Mouse (Mus musculus) spleen, adult 18-20 months (tissue): ENCODE results near the gene Eps8.

Experiments used
- DNase-seq, 2 experiments: peaks; one replicate each; pipeline ENCODE4 v3.0.0; 2022; ENCODE audit warnings: mixed read lengths in 2 of 2

Eps8 gene

GRCm38 (mm10) chr6:137608160-137608930 lies 46.3 kb downstream of the Eps8 start:
- DNase-seq = no peak

- DNase-seq = no peak
These were observed 48.1 kb downstream of the Eps8 start for GRCm38 (mm10) chr6:137606541-137606940.

- DNase-seq = no peak
These were observed 50.0 kb downstream of the Eps8 start for GRCm38 (mm10) chr6:137604417-137605248.

- DNase-seq = no peak
These were observed 56.4 kb downstream of the Eps8 start for GRCm38 (mm10) chr6:137598306-137598705.

GRCm38 (mm10) chr6:137597442-137598058 lies 57.1 kb downstream of the Eps8 start:
- no peak for DNase-seq

GRCm38 (mm10) chr6:137592582-137592981 lies 62.1 kb downstream of the Eps8 start:
- no peak for DNase-seq

- no peak for DNase-seq
These were observed 65.4 kb downstream of the Eps8 start for GRCm38 (mm10) chr6:137589245-137589618.

- no peak for DNase-seq
These were observed 66.0 kb downstream of the Eps8 start for GRCm38 (mm10) chr6:137588481-137589244.

- no peak for DNase-seq
These were observed 66.8 kb downstream of the Eps8 start for GRCm38 (mm10) chr6:137587866-137588265.

- DNase-seq = no peak
These were observed 69.4 kb downstream of the Eps8 start for GRCm38 (mm10) chr6:137585229-137585628.

GRCm38 (mm10) chr6:137583056-137583455 lies 71.6 kb downstream of the Eps8 start:
- no peak for DNase-seq

GRCm38 (mm10) chr6:137582207-137582889 lies 72.3 kb downstream of the Eps8 start:
- no peak for DNase-seq

GRCm38 (mm10) chr6:137581331-137582010 lies 73.2 kb downstream of the Eps8 start:
- no peak for DNase-seq

GRCm38 (mm10) chr6:137580503-137580902 lies 74.2 kb downstream of the Eps8 start:
- no peak for DNase-seq

- no peak for DNase-seq
These were observed 77.9 kb downstream of the Eps8 start for GRCm38 (mm10) chr6:137576670-137577371.

- DNase-seq = no peak
These were observed 78.6 kb downstream of the Eps8 start for GRCm38 (mm10) chr6:137576091-137576490.

GRCm38 (mm10) chr6:137573897-137574296 lies 80.8 kb downstream of the Eps8 start:
- no peak for DNase-seq

GRCm38 (mm10) chr6:137570718-137571131 lies 84.0 kb downstream of the Eps8 start:
- DNase-seq = no peak

- DNase-seq = no peak
These were observed 84.7 kb downstream of the Eps8 start for GRCm38 (mm10) chr6:137570019-137570418.

GRCm38 (mm10) chr6:137569071-137569470 lies 85.6 kb downstream of the Eps8 start:
- no peak for DNase-seq

- DNase-seq = no peak
These were observed 88.8 kb downstream of the Eps8 start for GRCm38 (mm10) chr6:137565890-137566289.
